Mouse (Mus musculus): ENCODE measurements around the gene Idnk.
"Not testable (repeated sequence)": the region's sequence is repeated elsewhere in the genome, so short reads cannot be mapped to it uniquely, and the experiment has no call there.

The Idnk gene

GRCm38 (mm10) chr13:58127766-58128361 is 29.6 kb upstream of the Idnk start:
- peak; percentile 70 for DNase-seq (ENCODE audit: low read depth, low spot score)
- Histone ChIP-seq H3K27me3 (ENCODE audit: control insufficient read depth, insufficient read depth, low read length, poor library complexity, severe bottlenecking) (no peaks in the 10 kb centered on the region), H3K36me3 (ENCODE audit: control insufficient read depth, insufficient read depth, low read length, poor library complexity, severe bottlenecking) (no peaks in the 10 kb centered on the region)

GRCm38 (mm10) chr13:58128396-58128767 is 29.1 kb upstream of the Idnk start, which contains the start of gene Hnrnpa0:
Gene Hnrnpa0 (minus strand): TSS chr13:58128556.
- Histone ChIP-seq H3K36me3 (ENCODE audit: control insufficient read depth, insufficient read depth, low read length, poor library complexity, severe bottlenecking) (no peaks in the 10 kb centered on the region), H3K27me3 (ENCODE audit: control insufficient read depth, insufficient read depth, low read length, poor library complexity, severe bottlenecking) (no peaks in the 10 kb centered on the region)
- DNase-seq (ENCODE audit: low read depth, low spot score) = peak; percentile 96

GRCm38 (mm10) chr13:58128768-58129671 is 28.4 kb upstream of the Idnk start:
- Histone ChIP-seq H3K36me3 (ENCODE audit: control insufficient read depth, insufficient read depth, low read length, poor library complexity, severe bottlenecking) (no peaks in the 10 kb centered on the region), H3K27me3 (ENCODE audit: control insufficient read depth, insufficient read depth, low read length, poor library complexity, severe bottlenecking) (no peaks in the 10 kb centered on the region)
- peak; percentile 96 for DNase-seq (ENCODE audit: low read depth, low spot score)

- Histone ChIP-seq H3K27me3 (ENCODE audit: control insufficient read depth, insufficient read depth, low read length, poor library complexity, severe bottlenecking) (no peaks in the 10 kb centered on the region), H3K36me3 (ENCODE audit: control insufficient read depth, insufficient read depth, low read length, poor library complexity, severe bottlenecking) (no peaks in the 10 kb centered on the region)
- DNase-seq (ENCODE audit: low read depth, low spot score) = no peak
Observed at GRCm38 (mm10) chr13:58129687-58130246, 27.7 kb upstream of the Idnk start.

- H3K27me3 ChIP-seq (ENCODE audit: control insufficient read depth, insufficient read depth, low read length, poor library complexity, severe bottlenecking) = no peaks in the 10 kb centered on the region
- DNase-seq (ENCODE audit: low read depth, low spot score) = peak; percentile 32
- no peaks in the 10 kb centered on the region for H3K36me3 ChIP-seq (ENCODE audit: control insufficient read depth, insufficient read depth, low read length, poor library complexity, severe bottlenecking)
Observed at GRCm38 (mm10) chr13:58131692-58132091, 25.8 kb upstream of the Idnk start.

- H3K27me3 ChIP-seq (ENCODE audit: control insufficient read depth, insufficient read depth, low read length, poor library complexity, severe bottlenecking); H3K36me3 ChIP-seq (ENCODE audit: control insufficient read depth, insufficient read depth, low read length, poor library complexity, severe bottlenecking); DNase-seq (ENCODE audit: low read depth, low spot score): not testable (repeated sequence)
Observed at GRCm38 (mm10) chr13:58146603-58147002, 10.8 kb upstream of the Idnk start.

- DNase-seq (ENCODE audit: low read depth, low spot score) = no peak
- H3K36me3 ChIP-seq (ENCODE audit: control insufficient read depth, insufficient read depth, low read length, poor library complexity, severe bottlenecking) = no peaks in the 10 kb centered on the region
- no peaks in the 10 kb centered on the region for H3K27me3 ChIP-seq (ENCODE audit: control insufficient read depth, insufficient read depth, low read length, poor library complexity, severe bottlenecking)
Observed at GRCm38 (mm10) chr13:58147760-58148159, 9.7 kb upstream of the Idnk start.

- Histone ChIP-seq H3K27me3 (ENCODE audit: control insufficient read depth, insufficient read depth, low read length, poor library complexity, severe bottlenecking) (no peaks in the 10 kb centered on the region), H3K36me3 (ENCODE audit: control insufficient read depth, insufficient read depth, low read length, poor library complexity, severe bottlenecking) (no peaks in the 10 kb centered on the region)
- peak; percentile 30 for DNase-seq (ENCODE audit: low read depth, low spot score)
Observed at GRCm38 (mm10) chr13:58148256-58148831, 9.1 kb upstream of the Idnk start.

GRCm38 (mm10) chr13:58149033-58149558 is 8.4 kb upstream of the Idnk start:
- Histone ChIP-seq H3K36me3 (ENCODE audit: control insufficient read depth, insufficient read depth, low read length, poor library complexity, severe bottlenecking) (no peaks in the 10 kb centered on the region), H3K27me3 (ENCODE audit: control insufficient read depth, insufficient read depth, low read length, poor library complexity, severe bottlenecking) (no peaks in the 10 kb centered on the region)
- peak; percentile 54 for DNase-seq (ENCODE audit: low read depth, low spot score)

- DNase-seq (ENCODE audit: low read depth, low spot score) = no peak
- no peaks in the 10 kb centered on the region for H3K36me3 ChIP-seq (ENCODE audit: control insufficient read depth, insufficient read depth, low read length, poor library complexity, severe bottlenecking)
- no peaks in the 10 kb centered on the region for H3K27me3 ChIP-seq (ENCODE audit: control insufficient read depth, insufficient read depth, low read length, poor library complexity, severe bottlenecking)
Observed at GRCm38 (mm10) chr13:58149629-58150028, 7.8 kb upstream of the Idnk start.

GRCm38 (mm10) chr13:58150442-58150841 is 7.0 kb upstream of the Idnk start:
- Histone ChIP-seq H3K27me3 (ENCODE audit: control insufficient read depth, insufficient read depth, low read length, poor library complexity, severe bottlenecking) (no peaks in the 10 kb centered on the region), H3K36me3 (ENCODE audit: control insufficient read depth, insufficient read depth, low read length, poor library complexity, severe bottlenecking) (no peaks in the 10 kb centered on the region)
- no peak for DNase-seq (ENCODE audit: low read depth, low spot score)

GRCm38 (mm10) chr13:58156031-58156430 is 1.4 kb upstream of the Idnk start:
- no peak for DNase-seq (ENCODE audit: low read depth, low spot score)
- Histone ChIP-seq H3K27me3 (ENCODE audit: control insufficient read depth, insufficient read depth, low read length, poor library complexity, severe bottlenecking) (no peaks in the 10 kb centered on the region), H3K36me3 (ENCODE audit: control insufficient read depth, insufficient read depth, low read length, poor library complexity, severe bottlenecking) (peaks cover 2% of the 10 kb centered on the region; the same call in 1 of the 2 replicates)

GRCm38 (mm10) chr13:58157036-58157435 is 413 bp upstream of the Idnk start:
- no peak for DNase-seq (ENCODE audit: low read depth, low spot score)
- peaks cover 2% of the 10 kb centered on the region; the same call in 1 of the 2 replicates for H3K36me3 ChIP-seq (ENCODE audit: control insufficient read depth, insufficient read depth, low read length, poor library complexity, severe bottlenecking)

GRCm38 (mm10) chr13:58158099-58158912 is 857 bp downstream of the Idnk start:
- Histone ChIP-seq H3K27me3 (ENCODE audit: control insufficient read depth, insufficient read depth, low read length, poor library complexity, severe bottlenecking) (no peaks in the 10 kb centered on the region), H3K36me3 (ENCODE audit: control insufficient read depth, insufficient read depth, low read length, poor library complexity, severe bottlenecking) (peaks cover 3% of the 10 kb centered on the region; the same call in 1 of the 2 replicates)
- peak; percentile 92 for DNase-seq (ENCODE audit: low read depth, low spot score)

More at GRCm38 (mm10) chr13:58157036-58157435, 413 bp upstream of the Idnk start:
- no peaks in the 10 kb centered on the region for H3K27me3 ChIP-seq (ENCODE audit: control insufficient read depth, insufficient read depth, low read length, poor library complexity, severe bottlenecking)
